Mouse (Mus musculus) 416B (cell line): ENCODE data around the gene Grik4.
"Not testable (repeated sequence)": the region's sequence is repeated elsewhere in the genome, so short reads cannot be mapped to it uniquely, and the experiment has no call there.

Experiments used
- DNase-seq: peaks from one replicate; pipeline ENCODE4 v3.0.0; 2011; ENCODE audit warnings: low read depth

The Grik4 gene

GRCm38 (mm10) chr9:42797276-42797675 is 147.0 kb downstream of the Grik4 start:
- no peak for DNase-seq

- DNase-seq = no peak
Observed at GRCm38 (mm10) chr9:42795881-42796280, 148.4 kb downstream of the Grik4 start.

DNA sequence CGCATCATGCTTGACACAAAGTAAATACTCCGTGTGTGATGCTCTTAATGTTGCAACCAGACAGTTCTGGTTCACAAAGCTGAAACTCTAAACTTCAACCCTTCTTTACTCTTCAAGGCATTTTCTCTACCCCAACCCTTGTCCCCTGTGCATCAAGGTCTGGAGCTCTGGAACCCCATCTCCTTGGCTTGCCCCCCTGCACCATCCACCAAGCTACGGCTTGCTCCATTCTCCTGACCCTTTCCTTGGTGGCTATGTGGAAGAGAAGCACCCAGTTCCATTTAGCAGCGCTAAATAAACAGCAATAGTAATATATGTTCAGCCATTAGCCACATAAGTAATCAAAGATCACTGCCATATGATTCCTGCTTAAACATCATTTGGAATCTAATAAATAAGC is 150.3 kb downstream of the Grik4 start:
- no peak for DNase-seq

DNA sequence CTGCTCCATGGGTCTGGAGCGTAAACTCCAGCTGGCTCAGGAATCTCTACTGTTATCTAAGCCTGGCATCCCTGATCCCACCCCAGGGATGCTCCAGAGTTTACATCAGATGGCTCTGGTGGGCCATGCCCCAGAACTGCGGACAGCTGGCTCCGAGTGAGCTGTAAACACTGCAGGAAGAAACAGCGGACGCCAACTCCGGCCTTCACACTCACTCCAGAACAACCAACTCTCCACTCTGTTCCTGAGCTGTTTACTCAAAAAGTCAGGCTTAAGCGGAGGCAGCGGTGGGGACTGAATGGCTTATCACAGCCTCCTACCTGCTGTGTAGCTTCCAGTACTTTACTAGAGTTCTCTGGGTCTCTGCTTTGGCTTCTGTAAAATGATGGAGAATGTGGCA is 150.7 kb downstream of the Grik4 start:
- no peak for DNase-seq

GRCm38 (mm10) chr9:42792381-42792780 is 151.9 kb downstream of the Grik4 start:
- DNase-seq = no peak

- DNase-seq = no peak
Observed at GRCm38 (mm10) chr9:42791779-42792178, 152.5 kb downstream of the Grik4 start.

DNA sequence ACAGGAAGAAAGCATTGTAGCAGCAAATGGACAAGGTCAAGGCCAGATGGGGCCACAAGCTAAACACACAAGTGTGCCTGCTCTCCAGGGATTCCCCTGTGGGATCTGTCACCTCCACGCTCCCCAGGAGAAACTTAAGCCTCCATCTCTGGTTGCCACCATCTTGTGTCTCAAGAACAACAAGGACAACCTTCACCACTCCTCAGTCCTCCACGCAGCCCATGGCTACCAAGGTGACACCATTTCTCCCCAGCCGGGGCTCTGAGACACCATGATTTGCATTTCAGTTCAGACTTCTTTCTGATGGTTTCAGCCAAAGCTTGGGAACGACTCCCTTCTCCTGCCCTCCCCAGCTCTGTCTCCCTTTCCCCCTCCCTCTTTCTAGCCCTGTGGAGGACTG is 152.9 kb downstream of the Grik4 start:
- no peak for DNase-seq

DNA sequence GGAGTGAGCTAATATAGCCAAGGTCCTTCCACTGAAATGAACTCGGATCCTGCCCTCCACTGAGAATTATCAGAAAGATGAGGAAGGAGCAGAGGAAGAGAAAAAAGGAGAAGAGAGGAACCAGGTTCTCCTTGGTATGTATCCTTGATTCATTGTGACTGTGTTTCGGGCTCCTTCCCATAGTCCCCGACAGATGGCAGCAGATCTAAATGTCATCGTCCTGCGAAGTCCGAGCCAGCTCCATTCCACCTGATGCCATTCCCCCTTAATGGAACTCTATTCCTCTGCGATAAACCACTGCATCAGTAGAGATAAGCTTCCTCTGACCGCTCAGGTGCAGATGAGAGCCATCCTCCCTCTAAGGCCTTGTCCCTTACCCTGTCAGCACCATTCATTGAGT is 155.8 kb downstream of the Grik4 start:
- peak; percentile 32 for DNase-seq

GRCm38 (mm10) chr9:42786882-42787281 is 157.4 kb downstream of the Grik4 start:
- DNase-seq = no peak

DNA sequence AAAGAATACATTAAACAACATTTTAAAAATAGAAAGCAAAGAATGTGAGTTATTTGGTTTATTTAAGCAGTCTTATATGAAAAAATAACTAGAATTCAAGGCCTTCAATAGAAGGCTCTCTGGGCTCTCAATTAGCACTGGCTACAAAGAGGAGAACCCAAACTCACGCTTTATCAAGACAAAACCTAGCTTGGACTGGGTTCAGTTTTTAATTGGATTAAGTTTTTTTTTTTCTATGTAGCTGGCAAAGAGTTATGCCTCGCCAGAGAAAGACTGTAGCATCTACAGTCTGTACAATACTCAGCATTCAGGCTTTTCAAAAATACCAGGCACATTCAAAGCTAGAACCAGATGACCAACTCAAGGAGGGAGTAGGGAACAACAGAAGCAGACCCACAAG is 158.0 kb downstream of the Grik4 start:
- no peak for DNase-seq

DNA sequence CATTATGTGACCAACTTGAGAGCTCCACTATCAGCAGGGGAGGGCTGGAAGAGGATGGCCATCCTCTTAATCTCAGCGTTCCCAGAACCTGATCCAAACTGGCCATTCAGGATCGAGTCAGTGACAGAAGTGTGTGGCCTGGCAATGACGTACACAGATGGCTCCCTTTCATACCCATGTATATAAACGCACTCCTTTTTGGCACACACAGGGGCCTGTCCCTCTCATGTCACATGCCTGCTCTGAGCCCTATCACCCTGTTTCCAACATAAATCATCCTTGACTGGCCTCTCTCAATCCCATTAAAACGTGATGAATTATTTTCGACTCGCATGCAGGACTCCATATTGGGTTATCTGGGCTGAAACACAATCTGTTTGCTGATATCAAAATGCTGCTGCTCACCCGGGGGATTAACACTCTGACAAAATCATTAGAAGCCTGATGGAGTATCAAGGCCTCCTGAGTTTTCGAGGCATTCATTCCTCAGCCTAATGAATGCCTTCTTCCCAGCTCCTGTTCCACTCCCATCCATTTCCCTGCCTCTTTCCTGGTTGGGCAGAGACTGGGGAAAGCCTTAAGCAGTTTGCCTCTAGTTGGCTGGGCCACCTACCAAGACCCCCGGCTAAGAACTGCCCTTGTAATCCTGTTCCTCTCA is 159.0 kb downstream of the Grik4 start:
- no peak for DNase-seq

DNA sequence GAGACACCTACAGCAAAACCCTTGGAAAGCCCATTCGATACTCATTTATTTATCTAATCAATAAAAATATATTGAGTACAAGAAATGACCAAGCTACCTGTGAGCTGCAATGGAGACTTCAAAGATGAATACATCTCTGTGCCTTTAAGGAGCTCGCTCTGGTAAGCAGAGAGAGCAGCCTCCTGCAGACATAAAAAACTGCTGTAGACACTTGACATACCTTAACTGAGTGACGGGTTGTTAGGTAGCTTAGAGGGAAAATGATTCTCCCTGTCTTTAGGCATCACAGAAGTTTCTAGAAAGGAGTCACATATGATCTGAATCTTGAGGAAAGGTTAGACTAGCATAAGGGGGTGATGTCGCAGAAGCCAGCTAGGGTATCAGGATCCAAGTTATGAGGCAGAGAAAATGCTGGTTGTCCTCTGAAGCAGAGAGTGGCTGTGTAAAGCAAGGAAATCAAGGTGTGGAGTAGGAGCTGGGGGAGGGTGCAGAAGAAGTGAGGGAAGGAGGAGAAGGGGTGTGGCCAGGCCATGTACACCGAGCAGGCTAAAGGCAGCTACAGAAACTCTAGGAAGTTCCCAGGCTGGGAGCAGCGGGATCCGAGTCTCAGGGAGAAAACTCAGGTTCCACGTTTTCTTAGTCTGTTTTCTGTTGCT is 160.9 kb downstream of the Grik4 start:
- DNase-seq = no peak

DNA sequence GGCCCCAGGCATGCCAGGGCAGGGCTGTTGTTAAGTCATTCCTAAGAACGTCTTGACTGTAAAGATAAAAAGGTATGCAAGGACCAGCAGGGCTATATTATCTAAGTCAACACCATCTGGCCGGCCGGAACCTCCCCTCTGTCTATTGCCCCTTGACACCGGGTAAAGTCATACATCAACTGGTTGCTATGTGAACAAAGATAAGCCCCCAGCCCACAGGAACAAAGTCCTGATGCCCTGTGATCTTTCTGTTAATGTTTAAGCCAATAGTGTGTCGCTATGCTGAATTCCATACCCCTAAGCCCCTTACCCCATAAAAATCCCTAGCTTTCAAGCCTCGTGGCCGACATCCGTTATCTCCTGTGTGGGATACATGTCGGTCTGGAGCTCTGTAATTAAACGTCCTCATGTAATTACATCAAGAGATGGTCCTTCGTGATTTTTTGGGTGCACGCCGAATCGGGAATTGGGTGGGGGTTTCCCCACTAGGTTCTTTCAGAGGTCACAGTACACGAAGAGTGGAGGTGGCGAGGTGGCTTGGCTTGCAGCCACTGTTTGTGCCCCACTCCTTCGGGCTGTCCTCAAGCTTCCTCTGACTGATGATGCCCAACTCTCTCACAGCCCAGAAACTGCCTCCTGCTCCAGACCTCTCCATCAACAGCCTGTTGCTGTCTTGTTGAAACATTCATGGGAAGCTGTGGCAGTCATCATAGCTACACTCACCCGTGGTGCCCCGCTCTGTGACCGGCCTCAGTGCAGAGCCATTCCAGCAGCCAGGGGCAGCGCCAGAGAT is 165.6 kb downstream of the Grik4 start:
- not testable (repeated sequence) for DNase-seq

DNA sequence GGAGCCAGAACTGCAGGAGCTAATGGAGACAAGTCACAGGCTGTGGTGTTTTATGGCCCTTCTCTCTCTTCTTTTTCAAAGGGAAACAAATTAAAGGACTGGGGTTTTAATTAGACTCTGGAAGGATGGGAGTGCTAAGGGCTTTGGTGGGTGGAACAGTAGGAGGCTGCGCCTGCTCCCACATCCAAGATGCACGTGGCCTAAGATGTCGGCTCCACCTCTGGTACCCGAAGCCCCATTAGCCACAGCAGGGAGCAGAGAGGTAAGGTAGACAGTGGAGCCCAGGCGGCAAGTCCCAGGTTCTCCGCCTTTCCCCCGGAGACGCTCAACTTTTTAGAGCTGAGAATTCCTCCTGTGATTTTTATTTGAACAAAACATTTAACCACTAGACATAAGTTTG is 166.4 kb downstream of the Grik4 start:
- DNase-seq = no peak

DNA sequence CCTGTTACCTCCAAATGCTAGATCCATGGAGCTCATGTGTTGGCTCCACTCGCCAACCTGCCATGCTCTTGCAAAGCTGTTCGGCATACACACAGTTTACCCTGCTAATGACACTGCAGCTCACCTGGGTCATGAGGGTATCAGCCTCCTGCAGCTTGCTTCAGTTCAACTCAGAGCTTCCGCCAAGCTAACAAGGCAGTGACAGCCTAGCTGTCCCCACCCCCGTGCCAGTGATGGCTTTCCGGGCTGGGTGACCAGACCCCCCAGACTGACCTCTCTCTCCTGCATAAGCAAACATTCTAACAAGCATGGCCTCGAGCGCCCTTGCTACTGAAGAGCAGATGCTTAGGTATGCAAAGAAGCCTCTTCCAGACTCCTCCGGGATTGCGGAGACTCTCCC is 167.5 kb downstream of the Grik4 start:
- DNase-seq = no peak

- no peak for DNase-seq
Observed at GRCm38 (mm10) chr9:42764823-42765560, 179.3 kb downstream of the Grik4 start.

GRCm38 (mm10) chr9:42758682-42759205 is 185.5 kb downstream of the Grik4 start:
- no peak for DNase-seq

DNA sequence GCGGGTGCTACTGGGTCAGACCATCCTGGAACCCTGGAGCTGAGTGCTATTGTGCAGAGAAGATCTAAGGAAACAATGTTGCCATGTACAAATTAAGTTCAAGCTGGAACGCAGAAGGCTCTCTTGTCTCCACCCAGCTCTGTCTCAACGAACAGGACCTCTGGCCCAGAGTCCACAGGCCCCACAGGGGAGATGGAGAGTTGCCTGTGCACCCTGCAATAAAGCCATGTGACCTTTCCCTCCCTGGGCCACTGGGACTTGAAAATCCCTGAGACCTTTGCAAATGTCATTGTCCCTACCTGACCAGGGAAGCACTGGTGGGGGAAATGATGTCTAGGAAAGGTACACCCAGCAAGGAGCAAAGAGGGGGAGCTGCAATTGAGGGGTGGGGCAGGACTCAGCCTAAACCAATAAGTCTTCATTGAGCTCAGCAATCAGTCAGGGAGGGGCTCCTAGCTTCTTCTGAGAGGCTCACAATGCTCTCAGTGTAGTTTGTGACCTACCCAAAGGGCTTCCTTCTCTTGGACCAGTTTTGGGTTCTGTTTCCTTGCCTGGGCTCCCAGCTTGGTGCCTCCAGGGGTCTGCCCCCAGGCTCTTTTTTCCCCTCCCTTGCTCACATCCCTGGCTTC is 187.2 kb downstream of the Grik4 start:
- DNase-seq = no peak

DNA sequence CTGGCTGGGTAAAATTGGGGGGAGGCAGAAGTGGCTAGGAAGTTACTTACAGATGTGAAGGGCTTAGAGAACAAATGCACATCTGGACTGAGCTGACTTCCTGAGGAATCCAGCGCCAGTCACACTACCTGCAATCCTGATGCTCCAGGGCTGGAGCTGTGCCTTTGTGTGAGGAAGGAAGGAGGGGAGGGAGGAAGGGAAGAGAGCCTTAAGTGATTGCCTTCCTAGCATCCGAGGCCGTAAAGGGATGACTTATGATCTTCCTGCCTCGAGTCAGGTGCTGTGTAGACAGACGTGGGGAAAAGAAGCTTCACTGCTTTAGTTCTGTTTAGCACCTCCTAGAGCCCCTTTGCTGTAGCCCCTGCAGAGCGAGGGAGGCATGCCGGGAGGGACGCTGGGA is 189.6 kb downstream of the Grik4 start:
- DNase-seq = no peak

GRCm38 (mm10) chr9:42751160-42751559 is 193.1 kb downstream of the Grik4 start:
- DNase-seq = no peak

GRCm38 (mm10) chr9:42750176-42750575 is 194.1 kb downstream of the Grik4 start:
- no peak for DNase-seq

GRCm38 (mm10) chr9:42745982-42746381 is 198.3 kb downstream of the Grik4 start:
- no peak for DNase-seq
